Mouse (Mus musculus): ENCODE data around the gene Trappc2.

Gene Trappc2

DNA sequence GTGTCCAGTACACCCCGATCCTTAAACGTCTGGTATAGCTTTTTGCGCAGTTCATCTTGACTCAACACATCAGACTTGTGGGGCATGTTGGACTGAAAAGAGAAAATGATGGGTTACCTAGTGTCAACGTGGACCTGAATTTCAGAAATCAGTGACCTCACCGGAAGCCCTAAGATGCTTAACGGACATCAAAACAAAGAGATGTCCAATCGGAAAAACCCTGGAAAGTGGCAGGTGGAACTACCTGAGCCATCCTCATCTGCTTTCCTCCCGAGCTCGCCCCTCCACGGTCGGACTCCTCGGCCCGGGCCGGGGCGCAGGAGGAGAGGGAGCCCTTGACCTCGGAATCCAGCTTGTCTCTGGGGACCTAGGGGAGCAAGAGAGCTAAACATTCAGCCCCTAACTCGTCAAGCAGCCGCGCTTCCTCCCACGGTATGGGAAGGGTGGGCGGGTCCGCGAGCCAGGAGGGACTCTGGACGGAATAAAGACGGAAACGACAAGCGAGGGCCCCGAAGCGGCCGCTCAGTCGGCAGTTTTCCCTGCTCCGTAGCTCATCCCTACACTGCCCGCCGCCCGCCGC, at the start of gene Trappc2:
TSS of gene Trappc2 (plus strand) at position 539 of the 580 bp plus-strand sequence.
- in situ Hi-C loops (cut with MboI, MseI), result no loop called here

- in situ Hi-C loops (cut with MboI, MseI), result loop anchor here in 1 of 2 experiments (25.0 kb wide), 1 partner anchor 1231 kb away; no protein-coding TSS in a partner anchor
These were observed 46.6 kb upstream of the Trappc2 start for GRCm38 (mm10) chrX:166393753-166394152.

GRCm38 (mm10) chrX:166407865-166408264, 32.5 kb upstream of the Trappc2 start:
- in situ Hi-C loops (cut with MboI, MseI), result no loop called here

- in situ Hi-C loops (cut with MboI, MseI), result no loop called here
These were observed 24.2 kb upstream of the Trappc2 start for GRCm38 (mm10) chrX:166416196-166416595.

- in situ Hi-C loops (cut with MboI, MseI), result no loop called here
These were observed 5.6 kb upstream of the Trappc2 start for GRCm38 (mm10) chrX:166434812-166435211.

DNA sequence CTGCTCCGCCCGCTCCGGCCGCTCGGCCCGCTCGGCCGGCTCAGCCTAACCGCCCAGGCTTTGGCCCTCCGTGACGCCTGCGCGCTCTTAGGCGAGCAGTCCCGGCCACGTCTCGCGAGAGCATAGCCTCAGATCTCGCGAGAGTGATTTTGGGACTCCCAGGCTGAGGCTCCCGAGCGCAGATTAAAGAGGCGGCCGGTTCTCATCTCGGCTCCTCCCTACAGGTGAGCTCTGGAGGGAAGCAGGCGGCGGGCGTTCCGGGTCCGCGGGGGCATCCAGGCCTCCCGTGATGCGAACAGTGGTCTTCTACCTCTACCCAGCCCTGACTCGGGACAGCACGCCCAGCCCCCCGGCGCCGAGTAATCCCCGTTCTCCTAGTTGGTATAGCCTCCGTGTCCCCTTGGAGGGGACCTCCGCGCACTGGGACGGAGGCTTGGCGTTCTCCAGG, 266 bp downstream of the Trappc2 start, which contains the start of gene Ofd1:
TSS of gene Ofd1 (minus strand) at position 89 of the 448 bp plus-strand sequence.
- in situ Hi-C loops (cut with MboI, MseI), result no loop called here

- in situ Hi-C loops (cut with MboI, MseI), result no loop called here
These were observed 4.2 kb downstream of the Trappc2 start for GRCm38 (mm10) chrX:166444552-166444951.

DNA sequence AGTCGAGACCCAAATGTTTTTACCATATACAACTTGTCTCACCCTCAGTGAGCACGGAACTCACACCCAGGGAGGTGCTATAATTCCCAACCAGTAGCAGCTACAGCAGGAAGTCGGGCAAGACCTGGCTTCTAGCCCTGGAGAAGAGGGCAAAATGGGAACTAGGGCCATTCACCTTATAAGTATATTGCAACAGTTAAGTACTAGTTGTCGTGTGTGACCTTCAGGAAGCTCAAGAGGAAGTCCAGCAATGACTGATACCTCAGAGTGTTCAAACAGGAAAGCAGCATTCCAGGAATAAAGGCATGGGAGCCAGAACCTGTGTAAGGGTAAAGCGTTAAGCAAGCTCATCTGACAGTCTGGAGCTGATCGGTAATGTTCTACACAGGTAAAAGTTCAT, 13.2 kb downstream of the Trappc2 start:
- in situ Hi-C loops (cut with MboI, MseI), result loop anchor here in 1 of 2 experiments (25.0 kb wide), 1 partner anchor 784 kb away; no protein-coding TSS in a partner anchor

DNA sequence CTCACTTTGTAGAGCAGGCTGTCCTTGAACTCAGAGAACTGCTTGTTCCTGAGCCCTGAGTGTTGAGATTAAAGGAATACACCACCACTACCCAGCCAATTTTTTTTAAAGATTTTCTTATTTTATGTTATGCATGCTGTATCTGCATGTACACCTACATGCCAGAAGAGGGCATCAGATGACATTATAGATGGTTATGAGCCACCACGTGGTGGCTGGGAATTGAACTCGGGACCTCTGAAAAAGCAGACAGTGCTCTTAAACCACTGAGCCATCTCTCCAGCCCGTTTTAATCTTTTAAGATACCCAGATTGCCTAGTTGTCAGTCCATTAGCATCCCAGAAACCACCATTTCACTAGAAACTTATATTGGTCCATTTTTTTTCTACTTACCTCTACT, 14.0 kb downstream of the Trappc2 start:
- in situ Hi-C loops (cut with MboI, MseI), result loop anchor here in 1 of 2 experiments (25.0 kb wide), 1 partner anchor 783 kb away; no protein-coding TSS in a partner anchor

GRCm38 (mm10) chrX:166455525-166455924, 15.2 kb downstream of the Trappc2 start:
- in situ Hi-C loops (cut with MboI, MseI), result loop anchor here in 1 of 2 experiments (25.0 kb wide), 1 partner anchor 782 kb away; no protein-coding TSS in a partner anchor

DNA sequence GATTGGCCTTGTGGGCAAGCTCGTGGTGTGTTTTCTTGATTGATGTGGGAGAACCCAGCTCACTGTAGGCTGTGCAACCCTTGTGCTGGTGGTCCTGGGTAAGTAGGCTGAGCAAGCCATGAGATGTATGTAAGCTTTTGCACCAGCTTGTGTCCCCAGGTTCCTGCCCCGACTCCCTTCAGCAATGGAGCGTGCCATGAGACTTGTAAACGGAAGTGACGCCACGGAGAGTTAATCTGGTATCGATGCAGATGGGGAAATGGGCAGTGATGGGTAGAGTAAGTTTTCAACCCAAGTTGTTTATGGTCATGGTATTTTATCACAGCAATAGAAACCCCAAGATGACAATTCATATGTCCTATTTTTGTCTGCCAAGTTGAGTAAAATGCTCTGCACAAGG, 27.9 kb downstream of the Trappc2 start:
- in situ Hi-C loops (cut with MboI, MseI), result loop anchor here in 1 of 2 experiments (25.0 kb wide), 1 partner anchor 769 kb away; no protein-coding TSS in a partner anchor

DNA sequence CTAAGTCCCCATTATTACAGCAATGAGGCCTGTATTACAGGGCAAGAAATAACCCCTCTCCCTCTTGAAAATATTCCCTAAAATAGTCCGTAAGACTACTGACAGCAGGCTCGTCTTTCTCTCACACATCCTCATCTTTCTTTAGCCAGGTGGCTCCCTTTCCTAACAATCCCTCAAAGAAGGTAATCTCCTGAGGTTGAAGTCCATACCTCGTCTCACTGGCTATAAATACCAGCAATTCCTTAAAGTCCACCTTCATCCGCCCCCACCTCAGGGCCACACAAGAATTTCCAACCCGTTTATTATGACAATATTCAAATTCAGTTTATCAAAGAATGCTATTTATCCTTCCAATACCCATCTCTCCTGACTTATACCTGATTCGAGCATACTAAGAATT, 32.2 kb downstream of the Trappc2 start:
- in situ Hi-C loops (cut with MboI, MseI), result loop anchor here in 1 of 2 experiments (10.0 to 25.0 kb wide), 2 partner anchors 182 to 765 kb away; no protein-coding TSS in a partner anchor

GRCm38 (mm10) chrX:166477393-166477792, 37.0 kb downstream of the Trappc2 start:
- in situ Hi-C loops (cut with MboI, MseI), result loop anchor here in 1 of 2 experiments (10.0 kb wide), 1 partner anchor 177 kb away; no protein-coding TSS in a partner anchor

- in situ Hi-C loops (cut with MboI, MseI), result loop anchor here in 1 of 2 experiments (10.0 kb wide), 1 partner anchor 176 kb away; no protein-coding TSS in a partner anchor
These were observed 38.4 kb downstream of the Trappc2 start for GRCm38 (mm10) chrX:166478631-166479364.

DNA sequence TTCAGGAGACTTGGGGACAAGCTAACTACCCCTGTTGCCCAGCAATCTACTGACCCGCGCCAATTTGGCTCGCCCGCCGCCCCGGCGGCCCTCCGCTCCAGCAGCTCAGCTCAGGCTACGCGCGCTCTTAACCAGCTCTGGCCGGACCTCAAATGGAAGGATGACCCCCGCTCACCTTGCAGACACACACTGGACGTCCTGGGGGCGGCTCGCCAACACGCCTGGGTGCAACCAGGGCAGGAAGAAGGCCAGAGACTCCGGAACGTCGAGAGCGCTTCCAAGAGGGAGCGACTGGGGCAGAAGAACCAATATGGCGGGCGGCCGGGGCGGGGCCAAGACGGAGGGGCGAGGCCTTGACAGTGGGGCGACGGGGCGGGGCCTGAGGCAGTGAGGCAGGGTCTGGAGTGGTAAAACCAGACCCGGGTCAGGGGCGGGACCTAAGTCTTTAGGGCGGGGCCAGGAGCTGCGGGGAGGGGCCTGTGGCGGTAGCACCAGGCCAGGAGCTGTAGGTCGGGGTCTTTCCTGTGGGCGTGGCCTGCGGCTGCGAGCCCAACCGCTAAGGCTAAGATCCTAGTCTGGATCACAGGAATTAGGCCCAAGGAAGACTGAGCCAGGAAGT, 39.1 kb downstream of the Trappc2 start, which contains the start of gene Rab9:
TSS of gene Rab9 (minus strand) at position 503 of the 619 bp plus-strand sequence.
- in situ Hi-C loops (cut with MboI, MseI), result loop anchor here in 1 of 2 experiments (10.0 kb wide), 1 partner anchor 175 kb away; no protein-coding TSS in a partner anchor

- in situ Hi-C loops (cut with MboI, MseI), result no loop called here
These were observed 54.7 kb downstream of the Trappc2 start for GRCm38 (mm10) chrX:166495052-166495451.

GRCm38 (mm10) chrX:166497771-166498170, 57.4 kb downstream of the Trappc2 start:
- in situ Hi-C loops (cut with MboI, MseI), result no loop called here

DNA sequence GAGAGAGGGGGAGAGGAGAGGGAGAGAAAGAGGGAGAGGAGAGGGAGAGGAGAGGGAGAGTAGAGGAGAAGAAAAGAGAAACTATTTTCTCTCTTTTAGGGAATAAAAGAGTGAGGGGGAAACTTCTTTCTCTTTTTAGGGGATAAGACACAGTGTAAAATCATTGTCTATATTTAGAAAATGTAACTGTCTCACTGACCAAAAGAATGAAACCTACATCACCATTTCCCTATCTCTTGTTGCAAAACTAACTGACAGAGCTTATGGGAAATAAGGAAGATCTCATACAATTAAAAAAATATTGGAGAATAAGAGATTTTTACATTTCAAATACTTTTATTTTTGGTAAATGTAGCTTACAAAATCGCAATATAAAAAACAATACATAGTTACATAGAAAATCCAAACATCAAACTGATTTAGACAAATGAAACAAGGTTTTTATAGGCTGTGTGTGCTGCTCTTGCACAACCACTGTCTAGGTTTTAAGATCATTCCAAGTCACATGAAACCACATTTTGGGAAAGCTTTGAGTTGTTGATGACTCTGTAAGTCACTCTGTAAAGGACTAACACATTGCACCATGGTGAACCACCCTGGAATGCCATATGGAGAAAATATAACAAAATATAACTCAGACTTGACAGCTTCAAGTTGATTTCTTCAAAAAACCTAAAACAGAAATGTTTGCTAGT, 59.3 kb downstream of the Trappc2 start:
- in situ Hi-C loops (cut with MboI, MseI), result no loop called here
